Mouse (Mus musculus) heart, postnatal 0 days (tissue): ENCODE measurements at regions not wholly inside any gene's neighbourhood (a gene's known extent, or its start where the extent isn't known, plus 50 kb on each side); places are given as distances from the start of the nearest gene placed in this dataset.

Experiments used
- ATAC-seq: fragments of 200-750 bp; cut with Nextera tagmentation; 2 replicates; pipeline ENCODE4 v1.8.0; 2017; ENCODE audit warnings: low read depth, moderate number of reproducible peaks, moderate library complexity; ENCODE audit not compliant: insufficient read depth
- DNase-seq: peaks from one replicate; pipeline ENCODE4 v3.0.0-alpha.2; 2016; ENCODE audit warnings: low spot score
- H3K27ac ChIP-seq: fragments of 300-500 bp; sonication (generic); 2 replicates; pipeline ENCODE4 v1.5.1; 2014; ENCODE audit warnings: low read depth, mild to moderate bottlenecking
- H3K27me3 ChIP-seq: fragments of 300-500 bp; sonication (generic); 2 replicates; pipeline ENCODE4 v1.6.1; 2014; ENCODE audit warnings: low read length, mixed read lengths; ENCODE audit not compliant: control insufficient read depth, insufficient read depth
- H3K36me3 ChIP-seq: fragments of 300-500 bp; sonication (generic); replicated peaks from 2 replicates; pipeline ENCODE4 v1.6.1; 2014; ENCODE audit warnings: low read length, mixed read lengths; ENCODE audit not compliant: control insufficient read depth, insufficient read depth
- H3K4me1 ChIP-seq: fragments of 300-500 bp; sonication (generic); 2 replicates; pipeline ENCODE4 v1.6.1; 2014; ENCODE audit warnings: antibody characterized with exemption; ENCODE audit not compliant: control insufficient read depth, insufficient read depth
- H3K4me2 ChIP-seq: fragments of 300-500 bp; sonication (generic); 2 replicates; pipeline ENCODE4 v1.6.1; 2014; ENCODE audit warnings: low read depth, mild to moderate bottlenecking, low read length, moderate library complexity
- H3K4me3 ChIP-seq: fragments of 300-500 bp; sonication (generic); 2 replicates; pipeline ENCODE4 v1.5.1; 2014; ENCODE audit warnings: low read depth, low read length
- H3K9ac ChIP-seq: fragments of 300-500 bp; sonication (generic); replicated peaks from 2 replicates; pipeline ENCODE4 v1.6.1; 2014; ENCODE audit warnings: low read depth, low read length, mixed read lengths
- H3K9me3 ChIP-seq: fragments of 300-500 bp; sonication (generic); replicated peaks from 2 replicates; pipeline ENCODE4 v1.6.1; 2016; ENCODE audit warnings: low read length; ENCODE audit not compliant: control insufficient read depth
- CTCF ChIP-seq: IDR thresholded peaks from 2 replicates; pipeline ENCODE4 v1.5.1; 2016; ENCODE audit warnings: antibody characterized with exemption, control low read depth, low read depth
- EP300 ChIP-seq: IDR thresholded peaks from 2 replicates; pipeline ENCODE4 v1.6.1; 2016; ENCODE audit warnings: antibody characterized with exemption, low read depth
- WGBS: fragments of 180-500 bp; shearing (Covaris S2); extraction: QIAGEN DNeasy Blood & Tissue Kit; methylation state at CpG from one replicate; pipeline ENCODE4 v1.1.7; 2014; 5-methylcytosine and 5-hydroxymethylcytosine counted together

DNA sequence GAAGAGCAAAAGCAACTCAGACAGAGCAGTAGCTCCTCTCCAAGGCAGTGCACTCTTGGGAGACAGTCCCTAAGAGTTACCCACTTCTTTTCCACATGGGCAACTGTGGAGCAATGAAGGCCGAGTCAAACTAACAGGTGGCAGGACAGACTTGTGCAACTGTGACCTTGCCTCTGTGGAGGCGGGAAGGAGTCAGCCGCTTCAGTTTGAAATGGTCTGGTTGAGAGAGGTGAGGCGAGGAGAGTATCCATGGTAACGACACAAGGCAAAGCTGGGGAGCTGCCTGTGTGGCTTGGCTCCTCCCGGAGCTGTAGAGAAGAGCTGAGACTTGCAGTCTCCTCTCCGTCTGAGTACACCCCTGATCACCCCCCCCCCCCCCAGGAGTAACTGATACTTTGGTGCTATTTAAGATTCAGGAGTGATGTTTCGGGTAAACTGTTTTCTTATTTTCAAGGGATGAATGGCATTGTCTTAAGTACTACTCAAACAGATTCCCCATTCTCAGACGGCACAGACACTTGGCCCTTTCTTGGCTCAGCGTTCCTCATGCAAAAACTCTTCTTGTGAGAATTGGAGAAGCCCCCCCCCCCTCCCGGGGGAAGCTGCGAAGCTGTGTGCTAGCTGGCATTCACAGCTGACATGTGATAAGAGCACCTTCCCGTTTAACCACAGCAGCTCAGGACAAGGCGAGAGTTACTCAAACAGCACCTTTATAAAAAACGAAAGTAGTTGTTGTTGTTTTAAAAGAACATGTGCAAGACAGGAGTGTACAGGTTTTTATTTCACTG lies 54.9 kb upstream of the Chst1 start:
- Histone ChIP-seq H3K4me2 (no peak overlapping the region; the same call in 1 of the 2 replicates), H3K36me3 (no peaks in the 10 kb centered on the region), H3K9ac (no peak overlapping the region), H3K4me1 (no peaks in the 10 kb centered on the region), H3K27ac (no peak overlapping the region), H3K9me3 (no peaks in the 10 kb centered on the region), H3K27me3 (no peaks in the 10 kb centered on the region), H3K4me3 (no peak overlapping the region)
- DNase-seq, result no peak
- no peak for TF ChIP-seq EP300
- TF ChIP-seq CTCF, result no peak
- WGBS, result 10% methylated on average over 15 of the region's 15 CpGs
- no peak for ATAC-seq

- ATAC-seq (no peak), DNase-seq (no peak)
- no peaks in the 10 kb centered on the region for H3K9me3 ChIP-seq
- H3K4me1 ChIP-seq, result no peaks in the 10 kb centered on the region
- H3K27me3 ChIP-seq, result no peaks in the 10 kb centered on the region
- no peak overlapping the region for H3K4me3 ChIP-seq
- H3K4me2 ChIP-seq, result no peak overlapping the region
- no peak overlapping the region for H3K27ac ChIP-seq
- H3K36me3 ChIP-seq, result no peaks in the 10 kb centered on the region
- 68% methylated on average over 5 of the region's 5 CpGs for WGBS
- H3K9ac ChIP-seq, result no peak overlapping the region
- TF ChIP-seq EP300, result no peak
- no peak for TF ChIP-seq CTCF
Measured at GRCm38 (mm10) chr2:92540841-92541240, 58.7 kb upstream of the Chst1 start.

DNA sequence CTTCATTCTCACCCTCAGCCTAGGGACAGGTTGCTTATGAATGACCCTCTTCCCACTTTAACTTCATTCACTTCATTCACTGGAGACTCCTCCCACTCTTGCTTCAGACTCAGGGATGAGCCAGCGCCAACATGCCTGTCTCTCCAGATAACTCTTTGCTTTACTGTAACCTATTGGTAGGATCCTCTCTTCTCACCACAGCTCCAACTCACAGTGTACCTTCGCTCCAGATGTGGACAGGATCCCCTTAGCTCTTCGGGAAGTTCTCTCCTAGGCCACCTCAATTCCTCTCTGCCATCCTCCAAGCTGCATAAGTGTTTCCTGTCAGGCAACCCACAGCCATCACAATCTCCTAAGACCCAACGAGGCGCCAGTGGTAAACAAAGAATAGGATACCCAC lies 67.5 kb upstream of the Chst1 start:
- Histone ChIP-seq H3K36me3 (no peaks in the 10 kb centered on the region), H3K27ac (no peak overlapping the region), H3K4me2 (no peak overlapping the region), H3K4me3 (no peak overlapping the region), H3K9me3 (no peaks in the 10 kb centered on the region), H3K9ac (no peak overlapping the region), H3K4me1 (peaks cover 7% of the 10 kb centered on the region; the same call in 1 of the 2 replicates), H3K27me3 (no peaks in the 10 kb centered on the region)
- WGBS, result 63% methylated on average over 5 of the region's 5 CpGs
- TF ChIP-seq CTCF, result no peak
- TF ChIP-seq EP300, result no peak
- no peak for ATAC-seq
- no peak for DNase-seq

GRCm38 (mm10) chr2:92530677-92531076 lies 68.8 kb upstream of the Chst1 start:
- no peaks in the 10 kb centered on the region for H3K9me3 ChIP-seq
- DNase-seq (no peak), ATAC-seq (no peak)
- no peak overlapping the region for H3K27ac ChIP-seq
- TF ChIP-seq EP300 (no peak), CTCF (no peak)
- H3K36me3 ChIP-seq, result no peaks in the 10 kb centered on the region
- no peak overlapping the region for H3K4me2 ChIP-seq
- H3K4me1 ChIP-seq, result peaks cover 7% of the 10 kb centered on the region; the same call in 1 of the 2 replicates
- WGBS, result 67% methylated on average over 4 of the region's 4 CpGs
- H3K27me3 ChIP-seq, result peaks cover 3% of the 10 kb centered on the region; the same call in 1 of the 2 replicates
- no peak overlapping the region for H3K9ac ChIP-seq
- H3K4me3 ChIP-seq, result no peak overlapping the region

DNA sequence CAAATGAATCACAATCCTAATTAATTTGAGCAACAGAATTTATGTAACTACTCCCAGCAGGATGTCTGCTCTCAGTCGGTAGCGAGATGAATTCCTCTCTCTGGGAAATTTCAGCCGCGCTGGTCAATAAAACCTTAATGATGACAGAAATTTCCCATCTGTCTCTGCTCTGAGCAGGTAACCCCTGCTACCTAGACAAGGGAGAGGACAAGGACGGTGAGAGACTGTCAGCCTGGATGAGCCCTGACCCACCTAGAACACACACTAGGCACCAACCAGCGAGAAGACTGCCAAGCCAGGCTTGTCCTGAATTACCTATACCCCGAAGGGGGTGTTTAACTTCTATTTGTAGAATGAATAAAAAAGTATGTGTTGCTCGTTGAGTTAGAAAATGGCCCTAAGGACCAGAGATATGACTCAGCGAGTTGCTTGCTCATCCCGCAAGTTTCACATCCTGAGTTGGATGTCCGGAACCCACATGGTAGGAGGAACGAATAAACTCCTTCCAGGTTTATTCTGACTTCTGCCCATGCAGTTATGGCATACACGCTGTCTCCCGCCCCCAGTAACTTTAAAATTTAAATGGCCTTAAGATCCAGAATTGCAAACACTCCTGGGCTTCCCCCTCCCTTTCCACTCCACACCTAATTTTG lies 69.5 kb upstream of the Slc35c1 start:
- H3K27me3 ChIP-seq, result peaks cover 3% of the 10 kb centered on the region; the same call in 1 of the 2 replicates

More for the DNA sequence above, 69.5 kb upstream of the Slc35c1 start:
- Histone ChIP-seq H3K9ac (peak overlapping the region; percentile 57; the same call in 1 of the 2 replicates), H3K9me3 (no peaks in the 10 kb centered on the region), H3K36me3 (no peaks in the 10 kb centered on the region), H3K27ac (no peak overlapping the region), H3K4me3 (peak overlapping the region; percentile 47), H3K4me1 (peaks cover 7% of the 10 kb centered on the region; the same call in 1 of the 2 replicates), H3K4me2 (peak overlapping the region; percentile 78)
- TF ChIP-seq CTCF (no peak), EP300 (no peak)
- ATAC-seq (no peak), DNase-seq (no peak)
- WGBS, result 42% methylated on average over 14 of the region's 14 CpGs
